Mouse (Mus musculus) small intestine, adult 2 months (tissue): Measurements from ENCODE around the gene Sdsl. TPM values are rescaled to one million over a fixed set of nuclear protein-coding genes. Genes with fewer than 3 reads are reported as not detected.

Experiments
- H3K27ac ChIP-seq: fragments of 200-500 bp; 2 replicates; pipeline ENCODE4 v1.5.1; 2012; ENCODE audit warnings: low read depth, low read length, control low read depth, inconsistent platforms; ENCODE audit not compliant: insufficient read depth
- H3K27me3 ChIP-seq: fragments of 200-500 bp; 2 replicates; pipeline ENCODE4 v1.6.1; 2012; ENCODE audit warnings: mild to moderate bottlenecking, moderate library complexity, low read length, inconsistent platforms; ENCODE audit not compliant: control insufficient read depth, insufficient read depth
- H3K36me3 ChIP-seq: fragments of 200-500 bp; 2 replicates; pipeline ENCODE4 v1.6.1; 2012; ENCODE audit warnings: mild to moderate bottlenecking, low read length, control low read depth, inconsistent platforms; ENCODE audit not compliant: control insufficient read depth, insufficient read depth
- H3K4me1 ChIP-seq: fragments of 200-500 bp; 2 replicates; pipeline ENCODE4 v1.6.1; 2012; ENCODE audit warnings: low read length, inconsistent platforms, mixed read lengths; ENCODE audit not compliant: control insufficient read depth, insufficient read depth, insufficient read length
- H3K4me3 ChIP-seq: fragments of 200-500 bp; 2 replicates; pipeline ENCODE4 v1.5.1; 2012; ENCODE audit warnings: low read depth, mild to moderate bottlenecking, control low read depth, inconsistent platforms, low read length, moderate library complexity
- CTCF ChIP-seq: fragments of 200-500 bp; IDR thresholded peaks from 2 replicates; pipeline ENCODE4 v1.5.1; 2012; ENCODE audit warnings: low read depth, mild to moderate bottlenecking, control low read depth, inconsistent platforms, low read length, moderate library complexity, mixed read lengths; ENCODE audit not compliant: insufficient replicate concordance, insufficient read length; ENCODE audit errors: extremely low read depth
- POLR2A ChIP-seq: fragments of 200-500 bp; IDR thresholded peaks from 2 replicates; pipeline ENCODE4 v1.6.1; 2012; ENCODE audit warnings: low read depth, mild to moderate bottlenecking, control low read depth, inconsistent platforms, low read length, moderate library complexity
- WGBS: fragments of 180-500 bp; shearing (Covaris S2); methylation state at CpG from one replicate; pipeline ENCODE4 v1.1.7; 2018; 5-methylcytosine and 5-hydroxymethylcytosine counted together
- polyA plus RNA-seq: library from polyadenylated mRNA; depleted of rRNA; stranded (reverse); fragments of >200 nt; gene quantifications from 2 replicates; pipeline ENCODE4 v1.2.3, GENCODE M21; 2012

Gene Sdsl
- polyA plus RNA-seq, 1 experiment: 46.4 TPM

DNA sequence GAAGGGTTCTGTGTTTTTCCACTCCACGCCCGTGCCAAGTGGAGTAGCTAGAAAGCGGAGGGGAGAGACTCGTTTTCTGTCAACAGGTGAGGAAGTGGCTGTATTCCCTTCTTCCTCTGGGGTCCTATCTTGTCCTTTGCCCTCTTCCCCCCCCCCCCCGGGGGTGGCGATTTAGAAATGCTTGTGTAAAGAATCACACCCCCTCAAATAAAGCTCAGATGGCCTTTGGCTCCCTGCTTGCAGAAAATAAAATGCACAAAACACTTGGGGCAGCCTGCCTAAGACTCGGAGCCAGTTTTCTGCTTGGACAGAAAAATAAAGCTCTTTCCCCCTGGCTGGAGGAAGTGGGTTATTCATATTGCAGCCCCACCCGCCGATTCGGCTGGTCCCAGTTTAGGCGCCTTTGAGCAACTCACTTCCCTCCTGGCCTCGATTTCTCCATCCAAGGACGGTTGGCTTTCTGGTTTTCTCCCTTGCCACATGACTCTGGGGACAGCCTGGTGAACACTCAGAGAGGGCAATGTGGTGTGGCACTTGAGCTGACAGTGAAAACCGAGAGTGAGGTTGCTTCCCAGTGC is 39.1 kb upstream of the Sdsl start:
- Histone ChIP-seq H3K4me1 (peaks cover 25% of the 10 kb centered on the region), H3K27ac (peak overlapping the region; percentile 66; the same call in 1 of the 2 replicates), H3K4me3 (peak overlapping the region; percentile 78), H3K27me3 (no peaks in the 10 kb centered on the region), H3K36me3 (no peaks in the 10 kb centered on the region)
- TF ChIP-seq POLR2A (no peak), CTCF (no peak)
- WGBS: 8% methylated on average over 14 of the region's 14 CpGs

DNA sequence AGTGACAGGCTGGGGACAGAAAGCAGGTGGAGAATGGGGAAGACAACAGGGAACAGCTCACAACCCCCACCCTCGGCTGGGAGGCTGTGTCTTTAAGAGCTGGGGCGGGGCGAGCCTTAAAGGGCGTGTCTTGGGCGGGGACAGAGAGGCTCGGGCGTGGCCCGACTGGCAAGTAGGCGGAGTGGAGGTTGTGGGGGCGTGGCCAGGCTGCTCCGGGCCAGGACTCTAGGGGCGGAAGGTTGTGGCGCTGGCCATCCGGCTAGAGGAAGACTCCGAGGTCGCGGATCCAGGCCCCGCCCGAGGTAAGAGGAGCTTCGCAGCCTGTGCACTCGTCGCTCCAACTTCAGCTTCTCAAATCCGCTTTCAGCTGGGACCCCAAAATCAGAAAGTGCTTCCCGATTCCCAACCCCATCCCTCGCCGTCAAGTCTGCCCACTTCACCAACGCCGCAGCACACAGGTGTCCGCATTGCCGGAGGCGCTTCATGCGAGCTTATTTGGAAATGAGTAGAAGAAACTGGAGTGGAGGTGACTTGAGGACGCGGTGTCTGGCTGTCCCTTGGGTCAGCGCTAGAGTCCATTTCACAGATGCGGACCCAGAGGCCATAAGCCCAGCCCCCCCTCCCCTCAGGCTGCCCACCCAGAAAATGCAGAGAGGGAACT is 38.5 kb upstream of the Sdsl start, which contains the start of gene Slc8b1:
Gene Slc8b1, plus strand, starts transcription at position 187 of the 661 bp plus-strand sequence.
- Histone ChIP-seq H3K36me3 (no peaks in the 10 kb centered on the region), H3K27me3 (no peaks in the 10 kb centered on the region), H3K27ac (peak within 1 kb of the TSS; percentile 66), H3K4me3 (peak within 1 kb of the TSS; percentile 78), H3K4me1 (peaks cover 20% of the 10 kb centered on the region)
- no peak for TF ChIP-seq CTCF
- 0 out of 2 replicates have a peak, but pooled peaks have one; percentile 54 for TF ChIP-seq POLR2A
- WGBS: under 1% methylated on average over 36 of the region's 36 CpGs

DNA sequence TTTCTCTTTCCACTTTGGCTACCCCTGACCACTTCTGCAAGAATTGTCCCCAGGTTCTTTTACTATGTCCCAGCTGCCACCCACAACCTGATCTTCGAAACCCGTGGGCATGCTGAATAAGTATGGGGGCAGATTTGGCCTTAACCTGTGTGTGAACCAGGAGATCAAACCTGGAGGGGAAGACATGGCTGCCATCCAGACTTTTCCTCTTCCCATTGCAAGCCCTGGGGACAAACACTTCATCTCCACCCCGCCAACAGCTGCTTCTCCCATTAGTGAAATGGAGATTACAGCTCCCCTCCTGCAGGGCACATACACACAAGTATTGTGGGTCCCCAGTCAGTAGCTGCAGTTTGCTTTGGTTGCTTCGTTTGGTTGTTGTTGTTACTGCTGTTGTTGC is 34.7 kb upstream of the Sdsl start:
- Histone ChIP-seq H3K27ac (no peak overlapping the region), H3K4me3 (no peak overlapping the region), H3K27me3 (no peaks in the 10 kb centered on the region), H3K36me3 (no peaks in the 10 kb centered on the region), H3K4me1 (peaks cover 10% of the 10 kb centered on the region; the same call in 1 of the 2 replicates)
- TF ChIP-seq POLR2A (no peak), CTCF (no peak)
- WGBS: 63% methylated on average over 4 of the region's 4 CpGs

DNA sequence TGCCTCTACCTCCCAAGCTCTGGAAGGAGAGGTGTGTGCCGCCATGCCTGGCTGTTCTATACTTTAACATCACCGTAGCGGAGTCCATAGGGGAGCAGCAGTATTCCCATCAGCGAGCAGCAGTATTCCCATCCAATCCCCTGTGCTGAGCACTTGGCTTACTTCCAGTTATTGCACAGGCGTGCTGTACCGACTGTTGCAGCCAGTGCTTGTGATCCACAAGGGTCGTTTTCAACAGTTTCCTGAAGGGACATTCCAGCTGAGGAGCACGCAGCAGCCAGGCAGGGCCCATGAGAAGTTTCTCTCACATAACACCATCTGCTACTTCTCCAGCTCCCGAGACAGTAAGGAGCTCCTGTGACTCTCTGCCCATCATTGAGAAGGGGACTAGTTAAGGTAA is 33.9 kb upstream of the Sdsl start:
- Histone ChIP-seq H3K4me1 (peaks cover 7% of the 10 kb centered on the region; the same call in 1 of the 2 replicates), H3K27ac (no peak overlapping the region), H3K27me3 (no peaks in the 10 kb centered on the region), H3K4me3 (no peak overlapping the region), H3K36me3 (no peaks in the 10 kb centered on the region)
- TF ChIP-seq CTCF (no peak), POLR2A (no peak)
- WGBS: 60% methylated on average over 9 of the region's 9 CpGs

DNA sequence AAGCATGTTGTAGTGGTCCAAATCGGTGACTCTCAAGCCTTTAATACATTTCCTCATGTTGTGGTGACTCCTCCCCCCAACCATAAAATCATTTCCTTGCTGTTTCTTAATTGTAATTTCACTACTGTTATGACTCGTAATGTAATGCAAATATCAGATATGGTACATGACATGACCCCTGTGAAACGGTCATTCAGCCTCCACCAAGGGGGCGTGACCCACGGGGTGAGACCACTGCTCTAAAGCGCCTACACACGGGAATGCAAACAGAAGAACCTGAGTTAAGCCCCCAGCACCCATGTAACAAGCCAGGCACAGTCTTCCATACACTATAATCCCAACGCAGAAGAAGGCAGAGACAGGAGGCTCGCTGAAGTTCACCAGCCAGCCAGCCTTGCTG is 33.2 kb upstream of the Sdsl start:
- H3K4me3 ChIP-seq: peak overlapping the region; percentile 27
- H3K4me1 ChIP-seq: peaks cover 7% of the 10 kb centered on the region; the same call in 1 of the 2 replicates
- 43% methylated on average over 9 of the region's 9 CpGs for WGBS
- H3K27me3 ChIP-seq: no peaks in the 10 kb centered on the region
- no peak overlapping the region for H3K27ac ChIP-seq
- no peak for TF ChIP-seq CTCF
- no peak for TF ChIP-seq POLR2A
- no peaks in the 10 kb centered on the region for H3K36me3 ChIP-seq

DNA sequence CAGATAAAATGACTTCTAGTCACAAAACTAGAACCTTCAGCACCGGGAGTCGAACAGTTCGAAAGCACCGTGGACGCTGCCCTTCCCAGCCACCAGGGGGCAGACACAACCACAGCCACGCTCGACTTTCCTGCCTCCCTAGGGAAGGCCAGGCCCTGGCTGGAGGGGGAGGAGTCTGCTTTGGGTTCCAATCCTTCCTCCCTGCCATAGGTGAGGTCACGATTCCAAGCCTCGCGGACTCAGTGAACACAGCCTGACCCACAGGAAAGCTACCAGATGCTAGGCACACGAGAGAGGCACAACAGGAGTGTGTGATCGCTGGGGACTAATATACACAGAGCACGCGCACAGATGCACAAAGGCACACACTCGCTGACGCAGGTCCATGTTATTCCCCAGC is 32.8 kb upstream of the Sdsl start:
- Histone ChIP-seq H3K27ac (no peak overlapping the region), H3K27me3 (no peaks in the 10 kb centered on the region), H3K36me3 (no peaks in the 10 kb centered on the region), H3K4me3 (peak overlapping the region; percentile 27), H3K4me1 (peaks cover 7% of the 10 kb centered on the region; the same call in 1 of the 2 replicates)
- TF ChIP-seq CTCF: peak; percentile 96
- TF ChIP-seq POLR2A: no peak
- 16% methylated on average over 16 of the region's 16 CpGs for WGBS

DNA sequence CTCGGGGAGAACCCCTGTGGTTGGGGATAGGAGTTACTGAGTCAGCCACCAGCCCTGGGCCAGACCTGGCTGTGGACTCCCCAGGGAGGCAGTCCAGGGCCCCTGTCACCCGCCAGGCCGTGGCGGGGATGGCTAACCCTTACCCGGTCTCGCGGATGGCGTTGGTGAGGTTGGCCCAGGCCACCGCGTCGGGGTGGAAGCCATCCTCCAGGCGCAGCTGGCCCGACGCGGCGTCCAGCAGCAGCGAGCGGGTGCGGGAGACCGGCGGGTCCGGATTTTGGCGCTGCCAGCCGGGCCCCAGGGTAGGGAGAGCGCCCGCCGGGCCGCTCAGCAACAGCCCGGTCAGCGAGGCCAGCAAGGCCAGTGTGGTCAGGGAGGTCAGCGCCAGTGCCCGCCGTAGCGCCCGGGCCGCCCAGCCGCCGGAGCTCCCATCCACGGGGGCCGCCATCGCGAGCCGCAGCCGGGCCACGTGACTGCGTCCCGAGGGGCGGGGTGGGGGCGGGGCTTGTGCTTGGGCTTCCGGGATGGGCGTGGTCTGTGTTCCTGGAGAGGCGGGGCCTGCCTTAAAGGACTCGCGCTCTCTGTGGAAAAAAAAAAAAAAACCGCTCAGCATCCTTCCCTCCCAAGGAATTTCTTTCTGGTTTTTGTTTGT is 30.7 kb upstream of the Sdsl start, which contains the start of gene Plbd2:
Gene Plbd2, minus strand, starts transcription at position 482 of the 652 bp plus-strand sequence.
- H3K27ac ChIP-seq: no peak within 1 kb of the TSS
- peak within 1 kb of the TSS; percentile 91 for H3K4me3 ChIP-seq
- H3K36me3 ChIP-seq: 0 out of 2 replicates have a peak, but pooled peaks cover 1% of the 10 kb centered on the region
- TF ChIP-seq CTCF (no peak), POLR2A (peak; percentile 40; the same call in 1 of the 2 replicates)
- no peaks in the 10 kb centered on the region for H3K27me3 ChIP-seq
- H3K4me1 ChIP-seq: peaks cover 7% of the 10 kb centered on the region; the same call in 1 of the 2 replicates
- WGBS: under 1% methylated on average over 55 of the region's 55 CpGs
